Mouse (Mus musculus) frontal cortex, adult (tissue): Measurements from ENCODE around the gene Cdkal1.

Source experiments
- ATAC-seq: cut with Nextera tagmentation; 2 replicates; pipeline ENCODE4 v1.9.2; 2017; ENCODE audit warnings: mild to moderate bottlenecking, moderate library complexity, mixed read lengths; ENCODE audit not compliant: low TSS enrichment

Cdkal1 gene

DNA sequence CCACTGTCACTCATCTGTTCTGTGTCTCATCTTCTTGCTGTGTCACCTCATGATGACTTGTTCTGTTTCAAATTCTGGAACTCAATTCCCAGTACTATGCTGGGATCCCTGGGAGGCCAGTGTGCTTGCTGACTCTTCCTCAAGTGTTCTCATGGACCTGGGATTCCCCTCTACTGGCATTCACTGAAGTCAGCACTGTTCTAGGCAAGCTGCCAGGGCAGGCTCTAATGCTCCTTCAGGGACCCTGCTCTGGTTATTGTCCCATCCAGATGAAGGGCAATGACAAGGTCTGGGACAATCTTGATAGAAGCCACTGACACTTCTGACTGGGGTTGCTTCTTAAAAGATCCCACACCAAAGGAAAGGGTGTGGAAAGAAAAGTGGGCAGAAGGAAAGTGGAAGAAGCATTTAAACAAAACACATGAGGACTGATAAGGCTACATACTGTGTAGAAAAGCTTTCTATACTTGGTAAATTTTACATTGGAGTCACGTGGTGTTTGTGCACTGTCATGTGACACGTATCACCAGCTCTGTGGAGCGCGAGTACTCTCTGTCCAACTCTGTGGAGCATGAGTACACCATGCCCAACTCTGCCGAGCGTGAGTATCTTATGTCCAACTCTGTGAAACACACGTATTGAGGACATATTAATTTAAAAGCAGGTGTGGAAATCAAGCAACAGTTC is 227.9 kb downstream of the Cdkal1 start:
- no peak for ATAC-seq

DNA sequence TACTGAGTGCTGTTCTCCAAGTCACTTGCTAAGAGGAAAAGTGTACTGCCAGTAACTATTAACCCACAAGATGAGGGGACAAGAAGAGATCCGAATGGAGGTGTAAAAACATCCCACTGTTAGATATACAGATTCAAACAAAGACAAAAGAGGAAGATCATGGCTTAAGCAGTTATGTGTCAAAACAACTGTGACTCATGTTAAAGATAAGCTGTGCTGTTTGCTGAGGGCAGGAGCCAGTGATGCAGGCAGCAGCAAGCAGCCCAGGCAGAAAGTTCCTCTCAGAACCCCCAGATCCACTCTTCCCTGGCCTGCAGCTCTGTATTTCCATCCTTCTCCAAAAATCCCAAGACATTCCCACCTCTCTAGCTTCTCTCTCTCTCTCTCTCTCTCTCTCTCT is 230.5 kb downstream of the Cdkal1 start:
- no peak for ATAC-seq

DNA sequence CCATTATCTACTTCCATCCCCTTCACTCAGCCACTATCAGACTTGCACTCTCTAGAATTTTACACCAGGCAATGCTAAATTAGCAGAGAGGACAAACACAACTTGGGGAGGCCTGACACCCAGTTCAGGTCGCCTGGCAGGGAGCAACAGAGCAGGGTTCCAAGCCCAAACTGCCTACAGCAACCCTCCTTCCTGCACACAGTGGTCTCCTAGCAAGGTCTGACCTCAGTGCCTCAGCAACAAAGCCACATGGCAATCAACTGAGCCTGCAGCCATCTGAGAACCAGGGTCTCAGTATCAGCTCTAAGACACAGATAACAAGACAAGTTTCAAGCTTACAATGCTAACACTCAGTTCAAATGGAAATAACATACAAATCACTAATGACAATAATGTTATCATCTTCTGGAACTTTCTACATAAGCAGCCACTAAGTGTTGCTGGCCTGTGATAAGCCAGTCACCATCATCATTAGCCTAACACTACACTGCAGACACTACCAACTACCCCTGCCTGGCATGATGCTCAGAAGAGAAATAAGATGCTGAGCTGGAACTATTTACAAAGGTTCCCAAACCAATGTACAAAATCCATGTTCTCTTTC is 231.7 kb downstream of the Cdkal1 start:
- no peak for ATAC-seq

DNA sequence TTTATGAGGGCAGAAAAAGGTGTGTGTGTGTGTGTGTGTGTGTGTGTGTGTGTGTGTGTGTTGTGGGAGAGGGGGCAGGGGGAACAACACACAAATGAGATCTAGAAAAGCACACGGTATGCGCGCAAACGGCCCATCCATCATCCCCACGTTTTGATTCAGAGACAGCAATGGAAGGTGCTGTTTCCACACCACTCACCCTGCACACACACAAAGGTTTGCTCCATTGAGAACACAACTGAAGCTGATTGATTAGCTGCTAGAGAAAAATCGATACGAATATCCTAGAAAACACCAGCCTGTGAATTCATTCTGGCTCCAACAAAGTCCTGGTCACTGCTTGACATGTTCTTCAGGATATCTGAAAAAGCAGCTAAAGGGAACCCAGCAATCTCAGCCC is 233.6 kb downstream of the Cdkal1 start:
- ATAC-seq = no peak

DNA sequence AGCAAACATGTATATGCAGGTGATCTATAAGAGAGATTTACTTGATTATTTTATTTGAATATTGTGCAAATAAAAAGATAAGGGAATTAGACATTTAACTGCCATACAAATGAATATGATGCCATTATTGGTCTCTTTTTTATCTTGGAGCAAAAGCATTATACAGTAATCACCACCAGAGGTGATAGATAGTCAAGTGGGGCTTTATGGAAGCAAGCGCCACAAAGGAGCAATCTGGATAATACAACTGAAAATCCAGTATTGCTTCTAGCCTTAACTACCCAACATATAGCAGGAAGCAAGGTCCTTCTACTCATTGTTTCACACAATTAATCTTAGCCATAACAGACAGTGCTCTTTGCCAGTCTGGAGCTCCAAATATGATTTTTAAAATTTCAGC is 234.1 kb downstream of the Cdkal1 start:
- no peak for ATAC-seq

DNA sequence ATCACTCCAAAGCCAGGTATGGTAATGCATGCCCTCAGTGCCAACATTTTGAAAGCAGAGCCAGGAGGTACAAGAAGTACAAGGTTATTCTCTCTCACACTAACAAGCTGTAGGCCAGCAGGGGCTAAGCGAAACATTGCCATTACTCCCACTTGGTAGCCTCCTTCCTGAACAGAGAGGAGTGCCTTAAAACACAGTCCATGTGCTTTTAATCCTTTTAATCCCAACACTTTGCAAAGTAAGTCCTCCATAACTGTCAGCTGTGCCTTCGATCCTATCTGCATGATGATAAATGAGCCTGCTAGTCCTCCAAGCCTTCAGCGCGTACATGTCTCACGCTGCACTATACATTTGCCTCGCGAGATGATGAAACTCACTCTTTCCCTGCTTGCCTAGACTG is 234.6 kb downstream of the Cdkal1 start:
- no peak for ATAC-seq

DNA sequence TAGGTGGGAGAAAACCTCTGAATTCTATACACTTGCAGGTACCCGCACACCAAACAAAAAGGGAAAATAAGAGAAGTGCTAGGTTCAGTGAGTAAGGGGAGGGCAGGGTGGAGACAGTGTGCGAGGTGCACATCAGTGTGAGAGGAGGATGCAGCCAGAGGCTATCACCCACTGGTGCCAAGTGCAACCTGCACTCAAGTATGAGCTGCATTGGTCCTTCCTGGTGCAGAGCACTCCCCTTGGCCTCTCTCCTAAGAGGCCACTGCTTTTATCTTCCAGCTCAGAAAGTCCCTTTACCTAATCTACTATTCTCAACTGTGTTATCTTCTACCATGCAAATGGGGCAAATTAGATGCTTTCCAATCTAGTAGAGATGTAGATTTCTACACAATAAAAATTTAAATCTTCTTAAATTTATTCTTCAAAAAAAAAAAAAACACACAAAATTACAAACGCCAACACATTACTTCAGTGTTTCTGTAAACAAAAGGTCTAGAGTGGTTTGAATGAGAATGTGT is 238.8 kb downstream of the Cdkal1 start:
- no peak for ATAC-seq

DNA sequence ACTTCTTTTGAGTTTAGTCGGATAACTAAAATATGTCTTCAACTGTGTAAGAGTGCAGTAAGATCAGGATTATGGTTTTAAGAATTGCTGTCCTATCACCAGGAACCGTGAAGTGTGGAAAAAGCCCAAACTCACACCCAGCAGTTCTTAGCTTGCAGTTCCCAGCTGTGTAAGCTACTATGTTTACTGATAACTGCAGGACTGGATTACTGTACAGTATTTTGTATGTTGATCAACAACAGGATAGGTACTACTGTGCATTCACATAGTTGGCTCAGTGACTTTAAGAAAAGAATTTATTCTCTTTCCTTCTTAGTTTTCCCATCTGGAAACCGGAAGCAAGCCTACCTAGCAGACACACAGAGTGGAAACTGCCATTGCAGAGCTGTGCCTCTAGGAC is 239.5 kb downstream of the Cdkal1 start:
- ATAC-seq = no peak

DNA sequence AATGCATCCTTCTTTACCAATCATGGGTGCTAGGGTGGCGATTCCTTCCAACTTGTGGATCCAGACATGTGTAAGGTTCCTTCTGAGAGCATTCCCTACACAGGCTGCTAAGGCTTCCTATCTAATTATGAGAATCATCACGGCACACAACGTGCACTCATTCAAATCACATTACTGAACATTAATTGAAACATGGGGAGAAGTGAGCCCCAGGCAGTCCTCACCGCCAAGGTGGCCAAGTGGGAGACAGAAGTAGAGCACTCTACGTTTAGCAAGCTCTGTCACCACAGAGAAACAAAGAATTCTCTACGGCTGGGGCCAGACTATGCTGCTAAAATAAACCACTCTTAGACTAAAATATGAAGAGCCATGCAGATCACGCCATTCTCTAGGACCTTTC is 240.4 kb downstream of the Cdkal1 start:
- no peak for ATAC-seq

DNA sequence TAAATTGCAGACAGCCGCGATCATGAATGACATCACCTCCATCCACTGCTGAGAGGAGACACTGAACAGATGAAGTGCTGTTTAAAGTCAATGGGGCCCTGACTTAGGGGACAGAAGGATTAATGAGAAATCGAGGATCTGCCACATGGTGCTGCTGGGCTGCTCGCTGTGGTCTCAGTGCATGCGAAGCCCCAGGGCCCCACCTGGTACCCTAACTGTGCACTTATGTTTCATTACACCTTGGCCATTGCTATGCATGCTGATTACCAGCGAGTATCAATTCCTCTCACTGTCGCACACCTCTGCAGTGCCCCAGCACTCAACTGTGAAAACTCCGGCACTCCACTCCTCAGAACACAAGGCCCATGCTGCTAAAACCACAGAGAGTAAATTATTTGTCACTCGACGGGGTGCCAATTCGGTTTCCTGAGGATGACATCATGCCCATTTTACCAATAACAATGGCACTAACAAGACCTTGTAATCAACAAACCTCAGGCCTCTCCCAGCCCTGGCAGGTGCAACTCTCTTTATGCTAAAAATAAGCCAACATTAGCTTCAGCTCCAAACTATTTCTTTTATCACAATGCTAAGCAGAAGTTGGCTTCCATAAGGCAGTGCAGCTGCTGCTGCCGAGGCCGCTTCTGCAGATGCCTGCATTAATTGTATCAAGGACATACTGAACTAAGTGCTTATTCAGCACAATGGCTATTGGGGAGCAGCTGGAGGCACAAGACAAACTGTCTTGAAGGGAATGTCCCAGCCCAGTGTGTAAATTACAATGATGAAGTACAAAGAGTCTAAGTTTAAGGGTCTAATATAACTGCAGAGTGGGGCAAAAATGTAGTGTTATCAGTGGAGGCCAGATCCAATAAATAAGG is 245.2 kb downstream of the Cdkal1 start:
- peak; percentile 21; the same call in 1 of the 2 replicates for ATAC-seq

DNA sequence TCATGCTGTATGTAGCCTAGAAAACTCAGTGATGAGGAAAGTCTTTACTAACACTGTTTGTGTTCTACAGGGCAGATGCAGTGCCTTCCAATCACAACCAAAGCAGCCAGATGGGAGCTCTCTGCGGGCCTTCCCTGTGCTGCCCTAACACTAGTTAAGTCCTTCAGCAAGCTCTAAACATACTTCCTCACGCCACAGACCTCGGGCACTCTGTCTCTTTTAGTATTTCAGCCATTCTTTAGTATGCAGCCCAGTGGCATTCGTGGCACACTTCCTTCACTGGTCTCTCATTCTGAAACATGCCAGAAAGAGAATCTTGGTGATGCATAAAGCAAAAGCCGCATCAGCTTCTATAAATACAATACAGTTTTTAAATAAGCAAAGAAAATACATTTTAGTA is 246.0 kb downstream of the Cdkal1 start:
- no peak for ATAC-seq

DNA sequence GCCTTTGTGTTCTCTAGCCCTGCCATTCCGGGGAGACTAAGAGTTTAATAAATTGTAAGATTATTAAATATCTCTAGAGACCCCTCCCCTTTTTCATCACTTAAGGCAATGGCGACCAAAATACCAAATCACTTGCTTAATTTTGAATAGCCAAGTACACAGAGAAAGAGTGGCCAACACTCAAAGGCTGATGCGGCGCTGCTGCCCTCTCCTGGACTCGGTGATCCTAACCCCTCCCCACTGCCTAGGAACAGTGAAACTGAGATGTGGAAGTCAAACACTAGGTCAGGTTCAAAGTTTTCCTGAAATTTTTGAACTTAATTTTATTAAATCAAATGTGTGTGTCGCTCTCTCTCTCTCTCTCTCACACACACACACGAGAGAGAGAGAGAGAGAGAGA is 251.2 kb downstream of the Cdkal1 start:
- peak; percentile 94 for ATAC-seq

DNA sequence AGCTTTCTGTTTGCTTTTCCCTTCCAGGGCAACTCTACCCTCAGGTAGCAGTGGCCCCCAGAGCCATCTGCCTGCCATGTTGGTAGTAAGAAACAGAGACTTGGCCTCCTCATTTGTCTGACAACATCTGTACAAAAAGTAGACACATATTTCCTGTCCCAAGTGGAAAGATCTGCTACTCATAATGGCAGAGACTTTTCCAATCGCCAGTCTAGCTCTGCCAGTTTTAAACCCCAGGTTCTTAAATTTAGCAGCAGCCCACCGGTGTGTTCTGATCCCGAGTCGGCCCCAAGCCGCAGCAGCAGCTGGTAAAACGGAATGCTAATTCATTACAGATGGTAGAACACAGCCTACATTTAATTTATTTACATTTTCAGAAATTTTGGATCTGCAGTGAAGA is 251.9 kb downstream of the Cdkal1 start:
- no peak for ATAC-seq

DNA sequence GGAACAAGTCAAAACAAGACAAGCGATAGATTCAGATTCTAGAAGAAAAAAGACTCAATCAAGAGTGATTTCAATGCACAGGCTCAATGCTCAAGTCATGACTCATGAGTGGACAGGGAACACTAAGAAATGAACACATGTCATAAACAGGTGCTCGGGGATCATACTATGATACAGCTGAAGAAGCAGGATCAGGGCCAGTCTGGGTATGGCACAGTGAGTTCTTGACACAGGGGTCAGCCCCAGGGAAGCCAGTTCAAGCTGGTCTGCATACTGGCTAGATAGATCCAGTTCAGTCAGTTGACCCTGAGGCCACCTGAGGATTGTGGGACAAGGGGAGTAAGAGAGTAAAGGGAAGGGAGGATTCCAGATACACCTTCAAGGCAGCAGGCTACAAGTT is 254.4 kb downstream of the Cdkal1 start:
- ATAC-seq = no peak

DNA sequence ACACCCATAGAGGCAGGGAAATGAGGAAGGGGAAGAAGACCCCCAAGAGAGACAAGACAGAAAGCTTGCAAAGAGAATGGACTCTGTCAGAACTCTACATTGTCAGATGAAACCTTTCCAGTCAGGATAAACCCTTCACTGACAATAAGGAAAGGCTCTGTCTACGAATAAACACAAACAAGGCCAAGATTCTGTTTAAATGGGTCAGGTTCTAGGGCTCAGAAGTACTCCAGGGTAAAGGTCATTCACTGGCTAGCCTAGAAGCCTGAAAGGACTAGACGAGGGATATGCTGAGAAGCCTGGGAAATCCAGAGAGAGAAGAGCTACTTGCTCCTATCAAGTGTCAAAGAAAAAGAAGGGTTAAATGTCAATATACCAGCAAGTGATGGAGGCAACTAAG is 255.8 kb downstream of the Cdkal1 start:
- ATAC-seq = no peak

DNA sequence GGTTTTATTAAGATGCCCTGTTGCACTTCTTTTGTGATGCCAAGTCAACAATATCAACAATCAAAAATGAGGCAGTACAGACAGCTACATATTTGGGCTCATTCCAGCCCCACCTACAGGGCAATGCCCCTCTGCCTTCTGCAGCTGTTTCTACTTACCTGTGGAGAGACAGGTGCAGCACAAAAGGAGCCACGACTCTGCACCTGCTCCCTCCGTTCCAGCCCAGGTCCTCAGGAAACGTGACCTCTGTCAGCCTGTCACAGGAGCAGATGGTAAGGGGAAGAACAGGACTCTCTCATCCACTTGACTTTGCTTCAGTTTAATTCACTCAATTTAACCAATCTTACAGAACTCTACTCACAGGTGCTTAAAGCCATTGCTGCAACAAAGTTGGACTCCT is 258.7 kb downstream of the Cdkal1 start:
- ATAC-seq = no peak

DNA sequence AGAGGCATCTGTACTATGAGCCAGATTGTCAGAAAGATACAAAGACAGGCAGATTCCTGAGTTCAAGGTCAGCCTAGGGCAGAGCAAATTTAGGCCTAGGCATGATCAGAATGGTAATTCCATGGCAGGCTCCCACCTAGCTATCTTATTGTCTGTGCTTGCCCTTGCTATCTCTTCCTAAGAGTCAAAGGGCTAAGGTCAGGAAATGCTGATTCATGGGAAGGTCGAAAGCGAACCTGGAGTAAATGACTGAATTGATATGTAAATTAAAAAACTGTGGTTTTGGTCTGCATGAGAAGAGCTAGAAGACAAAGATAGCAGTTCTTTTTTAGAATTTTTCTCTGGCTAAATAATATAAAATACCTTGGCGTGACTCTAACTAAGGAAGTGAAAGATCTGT is 262.4 kb downstream of the Cdkal1 start:
- ATAC-seq = no peak

DNA sequence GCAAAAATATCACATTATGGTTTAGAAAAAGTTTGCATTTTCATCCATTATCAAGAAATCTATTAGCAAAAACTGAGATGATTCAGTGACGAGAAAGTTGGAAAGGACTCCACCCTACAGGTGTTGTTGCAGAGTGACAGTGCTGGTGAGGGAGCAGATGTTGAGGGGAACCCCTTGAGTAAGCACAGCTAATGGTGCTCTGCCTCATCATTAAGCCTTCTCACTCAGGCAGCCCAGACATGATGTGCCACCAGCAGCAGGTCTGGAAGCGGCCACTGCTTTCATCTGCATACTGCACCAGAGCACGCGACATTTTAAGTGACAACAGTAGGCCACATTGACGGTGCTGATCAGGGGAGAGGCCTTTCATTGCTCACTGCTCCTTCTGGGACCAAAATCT is 264.8 kb downstream of the Cdkal1 start:
- no peak for ATAC-seq

DNA sequence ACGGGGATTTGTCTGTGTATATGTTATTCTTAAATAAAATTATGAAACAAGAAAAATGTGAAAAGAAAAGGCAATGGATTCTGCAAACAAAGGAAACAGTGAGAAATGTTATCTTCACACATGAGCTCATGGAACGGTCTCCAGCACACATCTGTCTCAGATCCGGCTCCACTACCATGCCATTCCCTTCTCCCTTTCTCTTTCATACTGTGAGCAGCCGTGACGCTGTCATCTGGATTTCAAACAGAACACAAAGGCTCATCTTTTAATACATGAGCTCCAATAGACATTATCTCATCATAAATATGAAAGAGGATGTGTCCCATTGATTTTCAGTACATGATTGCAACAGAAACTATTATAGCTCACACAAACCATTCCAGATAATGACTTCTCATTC is 265.3 kb downstream of the Cdkal1 start:
- no peak for ATAC-seq

DNA sequence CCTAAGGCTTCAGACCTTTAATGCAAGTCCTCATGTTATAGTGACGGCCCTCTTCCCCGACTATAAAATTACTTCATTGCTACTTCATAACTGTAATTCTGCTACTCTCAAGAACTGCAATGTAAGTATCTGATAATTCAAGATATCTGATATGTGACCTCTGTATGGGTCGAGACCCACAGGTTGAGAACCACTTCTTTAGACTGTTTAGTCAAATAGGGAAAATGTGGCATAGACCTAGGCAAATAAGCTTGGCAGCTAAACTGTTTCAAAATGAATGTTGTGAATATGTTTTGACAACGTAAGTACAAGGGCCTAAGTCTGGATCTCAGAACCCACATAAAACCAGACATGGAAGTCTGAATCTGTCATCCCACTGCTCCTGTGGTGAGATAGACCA is 266.8 kb downstream of the Cdkal1 start:
- ATAC-seq = no peak

DNA sequence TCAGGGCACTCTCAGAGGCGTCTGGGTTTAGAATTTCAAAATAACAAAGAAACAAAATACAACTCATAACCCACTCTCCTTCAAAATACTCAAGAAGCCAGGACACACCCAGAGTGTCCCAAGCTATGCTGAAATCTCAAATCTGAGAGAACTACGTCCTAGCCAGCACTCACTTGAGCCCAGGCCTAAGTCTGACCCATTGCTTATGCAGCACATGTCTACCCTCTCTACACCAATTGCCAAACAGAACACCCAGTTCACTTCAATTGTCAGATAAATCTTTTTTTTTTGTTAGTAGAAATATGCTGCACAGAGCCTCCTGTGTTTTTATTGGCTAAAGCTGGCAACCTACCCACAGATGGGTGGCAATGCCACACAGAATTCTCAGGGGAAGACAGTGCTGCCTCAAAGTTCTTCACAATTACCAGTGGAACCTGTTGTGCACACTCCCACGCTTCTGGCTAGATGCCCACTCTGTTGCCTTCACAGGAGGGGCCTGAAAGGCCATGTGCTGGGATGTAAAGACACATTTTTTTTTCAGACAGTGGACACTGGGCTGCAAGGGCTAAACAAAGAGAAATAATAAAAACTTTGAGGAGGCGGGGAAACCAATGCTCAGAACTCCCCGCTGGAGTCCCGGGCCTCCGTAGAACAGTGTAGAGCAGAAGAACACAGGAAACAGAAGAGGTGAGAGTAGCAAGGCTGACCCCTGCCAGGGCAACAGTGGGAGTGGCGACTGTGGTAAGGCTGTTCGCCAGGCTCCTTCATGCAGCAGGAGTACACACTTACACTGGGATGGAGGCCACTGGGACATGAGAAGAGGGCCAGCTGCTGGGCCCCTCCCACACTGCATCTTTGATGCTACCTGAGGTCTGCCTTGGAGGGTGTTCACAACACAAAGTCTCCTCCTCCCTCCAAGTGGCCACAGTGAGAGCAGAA is 273.4 kb downstream of the Cdkal1 start:
- peak; percentile 38; the same call in 1 of the 2 replicates for ATAC-seq

DNA sequence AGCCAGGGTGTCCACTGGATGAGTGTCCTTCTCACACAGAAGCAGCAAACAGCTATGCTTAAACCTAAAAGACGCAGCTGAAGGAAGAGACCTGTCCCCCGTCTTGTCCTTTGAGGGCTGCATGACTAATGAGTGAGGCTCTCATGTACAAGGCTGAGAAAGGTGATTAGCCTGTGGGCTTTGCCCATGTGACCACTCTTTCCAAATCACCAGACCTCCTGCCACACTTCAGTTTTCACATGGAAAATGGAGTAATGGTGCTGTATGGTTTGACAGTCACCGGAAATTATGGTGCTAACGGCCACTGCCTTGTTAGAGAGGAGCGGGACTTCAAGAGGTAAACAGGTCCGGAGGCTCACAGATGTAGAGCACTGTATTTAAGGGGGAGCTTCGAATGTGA is 274.7 kb downstream of the Cdkal1 start:
- ATAC-seq = no peak
